Mouse (Mus musculus) brain, embryonic 18.5 days (tissue): ENCODE measurements around the gene Cyren.

Experiments used
- DNase-seq: peaks from one replicate; pipeline ENCODE4 v3.0.0-alpha.2; 2012; ENCODE audit warnings: low read depth, low spot score

Gene Cyren

GRCm38 (mm10) chr6:34899127-34899526, 21.3 kb upstream of the Cyren start:
- DNase-seq: no peak

GRCm38 (mm10) chr6:34896168-34896780, 18.4 kb upstream of the Cyren start:
- DNase-seq: no peak

GRCm38 (mm10) chr6:34895569-34895968, 17.7 kb upstream of the Cyren start:
- DNase-seq: no peak

GRCm38 (mm10) chr6:34889185-34889584, 11.3 kb upstream of the Cyren start:
- DNase-seq: no peak

- no peak for DNase-seq
Observed at GRCm38 (mm10) chr6:34887131-34887850, 9.4 kb upstream of the Cyren start.

- no peak for DNase-seq
Observed at GRCm38 (mm10) chr6:34884724-34885123, 6.9 kb upstream of the Cyren start.

GRCm38 (mm10) chr6:34879911-34880475, 2.1 kb upstream of the Cyren start:
- no peak for DNase-seq

GRCm38 (mm10) chr6:34879101-34879740, 1.4 kb upstream of the Cyren start:
- DNase-seq: no peak

GRCm38 (mm10) chr6:34876835-34877156, 1.1 kb downstream of the Cyren start:
- no peak for DNase-seq

- no peak for DNase-seq
Observed at GRCm38 (mm10) chr6:34875966-34876834, 1.7 kb downstream of the Cyren start.

- no peak for DNase-seq
Observed at GRCm38 (mm10) chr6:34875268-34875761, 2.5 kb downstream of the Cyren start.

- DNase-seq: no peak
Observed at GRCm38 (mm10) chr6:34874101-34874921, 3.5 kb downstream of the Cyren start.

GRCm38 (mm10) chr6:34872871-34873270, 5.0 kb downstream of the Cyren start:
- no peak for DNase-seq

GRCm38 (mm10) chr6:34871929-34872328, 5.9 kb downstream of the Cyren start:
- no peak for DNase-seq

GRCm38 (mm10) chr6:34870724-34871123, 7.1 kb downstream of the Cyren start:
- DNase-seq: no peak

- DNase-seq: no peak
Observed at GRCm38 (mm10) chr6:34870136-34870535, 7.7 kb downstream of the Cyren start.

- DNase-seq: no peak
Observed at GRCm38 (mm10) chr6:34869225-34869915, 8.5 kb downstream of the Cyren start.

GRCm38 (mm10) chr6:34868507-34869217, 9.2 kb downstream of the Cyren start:
- DNase-seq: no peak

GRCm38 (mm10) chr6:34867995-34868350, 9.9 kb downstream of the Cyren start:
- no peak for DNase-seq
